Mouse (Mus musculus) adrenal gland, postnatal 14 days (tissue): ENCODE measurements around the gene Fam117b. TPM values are rescaled to one million over a fixed set of nuclear protein-coding genes. Genes with fewer than 3 reads are reported as not detected.

Experiments
- DNase-seq: peaks from one replicate; pipeline ENCODE4 v3.0.0; 2021; ENCODE audit warnings: mixed read lengths
- total RNA-seq: library from RNA; stranded (reverse); gene quantifications from 2 replicates; pipeline ENCODE4 v1.2.3, GENCODE M21; 2021

Gene Fam117b
- total RNA-seq, 1 experiment from 2014 or later: 36.9 TPM

DNA sequence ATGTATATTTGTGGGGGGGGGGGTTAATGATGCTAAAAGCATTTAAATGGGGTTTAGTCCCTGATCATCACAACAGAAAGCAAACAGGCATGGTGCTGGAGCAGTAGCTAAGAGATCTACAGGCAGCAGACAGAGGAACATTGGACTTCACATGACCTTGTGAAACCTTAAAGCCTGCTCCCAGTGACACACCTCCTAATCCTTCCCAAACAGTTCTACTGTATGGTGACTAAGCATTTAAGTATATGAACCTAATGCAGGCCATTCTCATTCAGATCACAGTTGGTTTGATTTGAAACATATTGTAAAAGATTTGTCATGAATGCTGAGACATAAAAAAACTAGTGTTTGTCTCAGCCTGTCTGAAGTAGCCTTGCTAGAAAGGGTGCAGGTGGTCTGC is 73.8 kb downstream of the Fam117b start:
- no peak for DNase-seq

DNA sequence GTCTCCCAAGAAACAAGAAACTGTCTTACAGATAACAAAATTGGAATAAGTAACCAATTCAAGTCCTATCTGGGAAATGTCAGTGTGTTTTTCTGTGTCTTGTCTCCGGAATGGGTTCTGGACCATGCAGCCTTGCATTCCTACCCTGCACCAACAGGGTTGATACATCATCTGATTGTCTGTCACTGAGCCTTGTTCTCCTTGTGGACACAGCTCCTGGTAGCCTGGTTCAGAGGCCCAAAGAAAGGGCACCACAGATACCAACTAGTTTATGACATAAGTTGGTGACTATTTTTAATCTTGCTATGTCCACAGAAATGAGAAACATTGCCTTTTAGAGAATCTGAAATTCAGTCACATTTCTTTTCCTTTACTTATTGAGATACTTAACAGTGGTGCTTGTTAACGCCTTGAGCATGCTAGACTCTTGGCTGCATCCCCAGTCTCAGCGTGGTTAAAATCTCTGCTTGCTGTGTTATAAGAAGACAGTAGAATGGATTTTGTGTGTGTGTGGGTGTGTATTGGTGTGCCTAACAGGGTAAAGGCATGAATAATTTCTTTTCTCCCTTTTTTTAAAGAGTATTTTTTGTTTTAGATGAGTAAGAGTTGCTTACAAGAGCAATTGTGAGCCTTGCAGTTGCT is 74.7 kb downstream of the Fam117b start:
- no peak for DNase-seq

DNA sequence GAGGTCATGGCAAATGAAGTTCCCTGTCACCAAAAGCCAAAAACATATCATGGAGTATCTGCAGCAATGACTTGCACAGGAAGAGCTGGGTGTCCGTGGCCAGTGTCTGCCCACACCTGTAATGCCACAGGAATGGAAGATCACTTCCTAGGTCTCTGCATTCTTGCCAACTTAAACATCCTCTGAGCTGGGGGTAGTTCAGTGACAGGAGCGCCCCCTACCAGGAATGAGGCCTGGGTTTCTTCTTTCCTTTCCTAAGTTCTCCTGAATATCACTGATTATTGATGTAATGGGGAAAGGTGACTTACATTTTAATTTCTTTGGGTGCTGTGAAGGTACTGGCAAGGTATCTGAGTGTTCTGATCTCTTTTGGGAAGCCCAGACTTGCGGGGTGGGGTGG is 82.8 kb downstream of the Fam117b start:
- no peak for DNase-seq

DNA sequence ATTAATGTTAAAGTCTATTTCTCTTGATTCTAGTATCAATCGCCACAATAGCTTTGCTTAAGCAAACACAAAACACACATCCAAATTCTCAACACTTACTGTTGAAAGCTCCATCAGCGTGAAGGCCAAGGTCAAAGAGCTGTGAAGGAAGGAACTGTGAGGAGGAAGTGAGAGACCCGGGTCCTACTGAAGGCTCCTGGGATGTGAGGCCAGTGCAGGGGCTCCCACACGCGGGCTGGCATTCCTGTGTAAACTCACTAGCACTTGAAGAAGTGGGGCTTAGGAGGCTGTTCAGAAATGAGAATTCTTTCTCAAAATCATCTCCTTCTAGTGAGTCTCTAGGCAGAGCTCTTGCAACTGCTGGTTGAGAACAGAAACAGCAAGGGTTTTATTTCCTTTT is 84.5 kb downstream of the Fam117b start:
- DNase-seq: no peak

DNA sequence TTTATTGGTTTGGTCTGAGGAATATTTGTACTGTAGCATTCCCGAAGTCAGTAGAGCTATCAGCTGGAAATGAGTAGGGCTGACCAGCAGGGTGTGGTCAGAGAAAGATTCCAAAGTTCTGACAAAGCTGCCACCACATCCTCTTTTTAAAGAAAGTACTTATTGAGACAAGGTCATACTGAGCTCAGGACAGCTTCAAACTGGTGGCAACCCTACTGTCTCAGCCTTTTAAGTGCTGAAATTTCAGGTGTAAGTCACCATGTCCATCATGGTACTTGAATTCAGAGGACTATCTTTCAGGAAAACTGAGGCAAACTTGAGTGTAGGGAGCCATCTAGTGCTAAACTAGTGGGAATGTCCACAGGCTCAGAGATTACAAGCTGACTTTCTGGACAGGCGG is 87.5 kb downstream of the Fam117b start:
- no peak for DNase-seq

DNA sequence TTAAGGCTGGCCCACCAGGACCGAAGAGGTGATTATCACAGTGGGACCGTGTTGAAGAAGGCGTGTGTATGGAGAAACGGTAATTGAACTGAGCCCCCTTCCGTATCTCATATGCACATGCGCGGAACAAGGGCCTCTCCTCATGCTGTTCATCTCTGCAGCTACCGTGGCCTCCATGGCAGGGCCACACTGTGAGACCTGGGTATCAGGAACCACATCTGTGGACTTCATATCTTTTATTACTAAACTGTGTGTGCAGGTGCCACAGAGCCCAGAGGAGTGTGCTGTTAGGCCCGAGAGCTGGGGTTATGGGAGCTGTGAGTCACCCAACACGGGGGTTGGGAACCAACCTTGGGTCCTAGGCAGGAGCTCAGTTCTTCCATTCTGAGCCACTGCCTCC is 94.5 kb downstream of the Fam117b start:
- peak; percentile 46 for DNase-seq

DNA sequence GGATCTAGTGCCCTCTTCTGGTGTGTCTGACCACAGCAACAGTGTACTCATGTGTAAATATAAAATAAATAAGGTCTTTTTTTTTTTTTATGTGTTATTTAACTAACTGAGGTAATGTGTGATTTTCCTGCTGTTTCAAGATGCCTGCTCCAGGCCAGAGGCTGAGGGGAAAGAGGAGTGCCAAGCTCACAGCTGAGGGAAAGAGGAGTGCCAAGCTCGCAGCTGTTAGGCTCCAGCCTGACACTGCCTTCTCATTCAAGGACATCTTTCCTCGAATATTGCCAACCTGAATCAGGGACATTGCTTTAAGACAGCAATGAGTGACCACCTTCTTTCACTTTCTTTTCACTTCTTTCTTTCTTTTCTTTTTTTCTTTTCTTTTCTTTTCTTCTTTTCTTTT is 95.9 kb downstream of the Fam117b start:
- peak; percentile 19 for DNase-seq

DNA sequence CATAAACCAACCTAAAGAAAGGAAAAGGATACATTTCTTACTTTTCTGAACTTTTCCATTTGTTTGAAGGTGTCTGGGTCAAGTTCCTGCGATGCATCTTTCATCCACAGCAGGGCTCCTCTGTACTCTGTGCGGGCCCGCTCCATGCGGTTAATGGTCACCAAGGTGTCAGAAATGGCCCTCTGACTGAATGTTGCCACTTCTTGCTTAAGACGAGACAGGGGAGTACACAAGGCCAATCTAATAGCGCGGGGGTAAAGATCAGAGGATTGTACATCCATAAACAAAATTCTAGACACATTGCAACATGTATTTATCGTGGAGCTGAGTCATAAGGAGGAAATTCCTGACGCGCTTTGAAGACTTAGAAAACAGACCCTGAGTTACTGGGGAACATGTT is 101.0 kb downstream of the Fam117b start:
- DNase-seq: peak; percentile 22

DNA sequence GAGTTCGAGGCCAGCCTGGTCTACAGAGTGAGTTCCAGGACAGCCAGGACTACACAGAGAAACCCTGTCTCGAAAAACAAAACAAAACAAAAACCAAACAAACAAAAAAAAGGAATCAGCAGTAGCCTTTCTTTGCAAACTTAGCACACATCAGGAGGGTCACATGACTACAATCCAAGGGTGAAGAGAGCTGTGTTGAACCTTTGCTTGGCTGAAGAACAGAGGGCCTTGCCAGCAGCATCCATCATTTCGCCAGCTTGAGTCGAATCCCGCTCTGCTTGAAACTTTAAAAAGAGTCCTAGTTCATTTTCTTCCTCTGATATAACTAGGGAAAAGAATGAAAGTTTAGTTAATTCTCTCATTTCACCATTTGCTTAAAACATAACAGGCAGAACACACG is 102.7 kb downstream of the Fam117b start:
- DNase-seq: no peak

DNA sequence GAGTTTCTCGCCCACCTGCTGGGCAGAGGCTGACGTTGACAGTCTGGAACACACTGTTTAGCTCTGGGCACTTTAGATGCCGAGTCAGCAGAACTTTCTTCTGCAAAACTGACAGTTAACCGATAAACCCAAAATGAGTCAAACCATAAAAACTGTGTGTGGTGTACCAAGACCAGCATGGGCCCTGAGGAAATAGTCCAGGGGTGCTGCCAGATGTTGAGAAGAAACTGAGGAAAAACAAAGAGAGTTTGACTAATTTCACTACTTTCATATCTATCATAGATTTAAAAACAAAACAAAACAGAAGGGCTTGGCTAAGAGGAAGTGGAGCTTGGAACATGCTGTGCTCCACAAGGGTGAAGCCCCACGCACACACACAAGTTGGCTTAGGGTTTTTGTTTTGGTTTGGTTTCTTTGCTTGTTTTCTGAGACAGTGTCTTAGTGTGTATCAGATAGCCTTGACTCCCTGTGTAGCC is 103.4 kb downstream of the Fam117b start:
- no peak for DNase-seq

DNA sequence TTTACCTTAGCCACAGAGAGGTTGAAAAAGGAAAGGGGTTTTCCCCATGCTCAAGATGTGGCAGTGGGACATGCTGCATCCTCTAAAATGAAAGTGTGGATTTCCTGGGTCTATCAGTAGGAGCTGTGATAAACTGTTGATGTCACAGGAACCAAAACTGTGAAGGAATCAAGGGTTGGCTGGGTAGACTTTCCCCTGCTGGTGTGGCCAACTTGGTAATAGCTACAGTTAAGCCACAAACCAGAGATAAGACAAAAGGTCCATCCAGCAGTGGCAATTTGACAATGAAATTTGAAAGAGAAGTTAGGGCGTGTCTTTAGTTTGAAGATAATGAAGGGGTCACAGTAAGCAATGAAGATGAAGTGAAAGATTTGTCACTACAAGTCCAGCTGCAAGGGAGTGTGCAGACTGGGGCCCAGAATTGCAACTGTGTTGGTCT is 104.2 kb downstream of the Fam117b start:
- DNase-seq: no peak

Other genes starting within 250 kb of the Fam117b start
- 119 and 131 TPM in 2 replicates for gene Sumo1, start 242.2 kb upstream of the Fam117b start, total RNA-seq
- gene Nop58, start 228.0 kb upstream of the Fam117b start, total RNA-seq: 136 and 137 TPM in 2 replicates
- 62.0 and 64.6 TPM in 2 replicates for gene Bmpr2, start 149.6 kb upstream of the Fam117b start, total RNA-seq
- 1.7 and 2.1 TPM in 2 replicates for gene Ica1l, start 130.2 kb downstream of the Fam117b start, total RNA-seq
- gene Carf, start 185.2 kb downstream of the Fam117b start, total RNA-seq: 12.0 and 16.0 TPM in 2 replicates
- 18.5 and 25.7 TPM in 2 replicates for gene Wdr12, start 185.6 kb downstream of the Fam117b start, total RNA-seq